Comparison of ENCODE assay signal across 22 mouse cellular contexts in the genomic region with DNA sequence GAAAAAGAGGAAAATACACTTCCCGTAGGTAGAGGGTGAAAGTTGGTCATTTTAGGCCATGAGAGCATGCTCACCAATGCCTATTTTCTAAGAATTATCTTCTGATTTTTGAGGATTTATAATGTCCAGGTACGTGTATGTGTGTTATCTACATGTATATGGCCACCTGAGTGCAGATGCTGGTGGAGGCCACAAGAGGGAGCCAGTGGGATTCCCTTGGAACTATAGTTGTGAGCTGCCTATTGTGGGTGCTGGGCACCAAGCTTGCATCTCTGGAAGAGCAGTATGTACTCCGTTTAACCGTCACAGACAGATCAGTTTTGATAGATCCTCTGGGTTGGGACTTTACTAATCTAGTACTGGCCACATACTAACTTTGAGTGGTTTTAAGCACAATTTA.
A peak's percentile ranks its signal among the peaks of the same experiment; 100 is the strongest.
DNase-seq lines count a peak whose midpoint lies in the region; ATAC-seq and TF ChIP-seq lines count a peak whose summit lies in the region.
"Had no signal": no experiment of that assay in that cellular context is flagged by ENCODE, and none has a peak within 500 bp of the region (broad histone marks: within the 10 kb centered on the region; RNA-seq: fewer than 3 reads in every experiment).

No protein-coding gene starts in this region.

- WGBS in hindbrain, postnatal 0 days: 92% methylated on average over 4 of the region's 4 CpGs
- 90% methylated on average over 4 of the region's 4 CpGs for WGBS in hindbrain, embryonic 11.5 days
- WGBS in midbrain, postnatal 0 days: 93% methylated on average over 4 of the region's 4 CpGs
- WGBS in midbrain, embryonic 11.5 days: 86% methylated on average over 4 of the region's 4 CpGs
- WGBS in hindbrain, embryonic 13.5 days: 89% methylated on average over 4 of the region's 4 CpGs

- H3K36me3 ChIP-seq in hindbrain, postnatal 0 days (ENCODE audit: insufficient read depth, low read length): no peaks in the 10 kb centered on the region
- no peaks in the 10 kb centered on the region for H3K36me3 ChIP-seq in hindbrain, embryonic 11.5 days (ENCODE audit: control insufficient read depth, insufficient read depth, low read length)
- H3K36me3 ChIP-seq in midbrain, postnatal 0 days (ENCODE audit: insufficient read depth, low read length): no peaks in the 10 kb centered on the region
- no peaks in the 10 kb centered on the region for H3K36me3 ChIP-seq in midbrain, embryonic 11.5 days (ENCODE audit: control insufficient read depth, insufficient read depth, low read length)
- H3K36me3 ChIP-seq in hindbrain, embryonic 13.5 days: no peaks in the 10 kb centered on the region
- H3K36me3 ChIP-seq: forebrain, embryonic 10.5 days; G1E; intestine, embryonic 15.5 days had no signal

- 0 out of 2 replicates have a peak, but pooled peaks have one; percentile 13 for TF ChIP-seq CTCF in hindbrain, postnatal 0 days (IDR thresholded peaks at IDR 0.05; ENCODE audit: low read depth)
- 0 out of 2 replicates have a peak, but pooled peaks have one; percentile 18 for TF ChIP-seq CTCF in midbrain, postnatal 0 days (IDR thresholded peaks at IDR 0.05)

- no peak overlapping the region for H3K4me3 ChIP-seq in hindbrain, postnatal 0 days (ENCODE audit: low read length)
- no peak overlapping the region for H3K4me3 ChIP-seq in hindbrain, embryonic 11.5 days (ENCODE audit: low read depth, low read length)
- no peak overlapping the region for H3K4me3 ChIP-seq in midbrain, postnatal 0 days (ENCODE audit: low read depth, low read length)
- no peak overlapping the region for H3K4me3 ChIP-seq in midbrain, embryonic 11.5 days (ENCODE audit: low read depth, low read length)
- no peak overlapping the region for H3K4me3 ChIP-seq in hindbrain, embryonic 13.5 days
- H3K4me3 ChIP-seq: forebrain, embryonic 10.5 days; forebrain, embryonic 13.5 days; gastrocnemius, adult 2 months; intestine, embryonic 15.5 days had no signal

- H3K4me1 ChIP-seq in hindbrain, postnatal 0 days (ENCODE audit: insufficient read depth, low read length): no peaks in the 10 kb centered on the region
- H3K4me1 ChIP-seq in hindbrain, embryonic 11.5 days (replicated peaks; ENCODE audit: control insufficient read depth, insufficient read depth, low read length): no peaks in the 10 kb centered on the region
- H3K4me1 ChIP-seq in midbrain, postnatal 0 days (ENCODE audit: insufficient read depth, low read length): no peaks in the 10 kb centered on the region
- no peaks in the 10 kb centered on the region for H3K4me1 ChIP-seq in midbrain, embryonic 11.5 days (ENCODE audit: control insufficient read depth, insufficient read depth, low read length)
- no peaks in the 10 kb centered on the region for H3K4me1 ChIP-seq in hindbrain, embryonic 13.5 days (replicated peaks)
- H3K4me1 ChIP-seq: forebrain, embryonic 10.5 days; forebrain, embryonic 13.5 days; intestine, embryonic 15.5 days had no signal

- ATAC-seq in hindbrain, postnatal 0 days: no peak
- no peak for ATAC-seq in hindbrain, embryonic 11.5 days (ENCODE audit: low FRiP score)
- no peak for ATAC-seq in midbrain, postnatal 0 days (ENCODE audit: low FRiP score)
- ATAC-seq in midbrain, embryonic 11.5 days (ENCODE audit: low FRiP score): no peak
- no peak for ATAC-seq in inflammation-experienced regulatory T-cells, adult 6 months
- ATAC-seq in hindbrain, embryonic 13.5 days (ENCODE audit: low FRiP score): no peak
- ATAC-seq: forebrain, embryonic 13.5 days; forebrain, postnatal 0 days; intestine, embryonic 15.5 days had no signal

- no peaks in the 10 kb centered on the region for H3K9me3 ChIP-seq in hindbrain, postnatal 0 days (ENCODE audit: low read length)
- H3K9me3 ChIP-seq in hindbrain, embryonic 11.5 days (ENCODE audit: control insufficient read depth, low read length): no peaks in the 10 kb centered on the region
- no peaks in the 10 kb centered on the region for H3K9me3 ChIP-seq in midbrain, postnatal 0 days (ENCODE audit: low read length)
- H3K9me3 ChIP-seq in midbrain, embryonic 11.5 days (ENCODE audit: control insufficient read depth, low read length): no peaks in the 10 kb centered on the region; the same call in 1 of the 2 replicates
- H3K9me3 ChIP-seq in hindbrain, embryonic 13.5 days: no peaks in the 10 kb centered on the region
- H3K9me3 ChIP-seq: forebrain, embryonic 10.5 days; intestine, embryonic 15.5 days had no signal

- no peak for DNase-seq in hindbrain, postnatal 0 days (ENCODE audit: low spot score)
- no peak for DNase-seq in hindbrain, embryonic 11.5 days (ENCODE audit: low spot score)
- no peak for DNase-seq in midbrain, postnatal 0 days (ENCODE audit: low spot score)
- DNase-seq in midbrain, embryonic 11.5 days (ENCODE audit: low spot score, missing footprints): no peak
- peak; percentile 27 for DNase-seq in ES-CJ7 (ENCODE audit: low read depth, low spot score)
- peak; percentile 67 for DNase-seq in R1 (ENCODE audit: low read depth, low spot score)
- DNase-seq: adrenal gland, postnatal 10 days; adrenal gland, postnatal 36 days; cerebellum, adult 18-20 months; cerebellum, adult 9-10 months; cerebellum, postnatal 14 days; forebrain, postnatal 0 days; gastrocnemius, adult 2 months; gastrocnemius, postnatal 14 days had no signal

- H3K27me3 ChIP-seq in hindbrain, postnatal 0 days (ENCODE audit: insufficient read depth, low read length): no peaks in the 10 kb centered on the region
- H3K27me3 ChIP-seq in hindbrain, embryonic 11.5 days (ENCODE audit: control insufficient read depth, insufficient read depth, low read length): no peaks in the 10 kb centered on the region
- H3K27me3 ChIP-seq in midbrain, postnatal 0 days (ENCODE audit: insufficient read depth, low read length): no peaks in the 10 kb centered on the region
- H3K27me3 ChIP-seq in midbrain, embryonic 11.5 days (ENCODE audit: control insufficient read depth, insufficient read depth, low read length): no peaks in the 10 kb centered on the region
- no peaks in the 10 kb centered on the region for H3K27me3 ChIP-seq in hindbrain, embryonic 13.5 days
- H3K27me3 ChIP-seq: forebrain, embryonic 13.5 days; intestine, embryonic 15.5 days had no signal

- H3K9ac ChIP-seq in hindbrain, postnatal 0 days (replicated peaks; ENCODE audit: low read length): no peak overlapping the region
- H3K9ac ChIP-seq in hindbrain, embryonic 11.5 days (ENCODE audit: low read depth, low read length): no peak overlapping the region
- H3K9ac ChIP-seq in midbrain, postnatal 0 days (replicated peaks; ENCODE audit: low read length, poor library complexity, severe bottlenecking): no peak overlapping the region
- H3K9ac ChIP-seq in midbrain, embryonic 11.5 days (ENCODE audit: low read length): no peak overlapping the region
- H3K9ac ChIP-seq in hindbrain, embryonic 13.5 days: no peak overlapping the region
- H3K9ac ChIP-seq: forebrain, embryonic 13.5 days; forebrain, postnatal 0 days; hindbrain, embryonic 14.5 days; intestine, embryonic 15.5 days had no signal

- no peak overlapping the region for H3K27ac ChIP-seq in hindbrain, postnatal 0 days
- no peak overlapping the region for H3K27ac ChIP-seq in hindbrain, embryonic 11.5 days (ENCODE audit: low read depth, low read length)
- no peak overlapping the region for H3K27ac ChIP-seq in midbrain, postnatal 0 days (ENCODE audit: low read depth, low read length)
- no peak overlapping the region for H3K27ac ChIP-seq in midbrain, embryonic 11.5 days (ENCODE audit: low read depth, low read length)
- no peak overlapping the region for H3K27ac ChIP-seq in hindbrain, embryonic 13.5 days
- H3K27ac ChIP-seq: forebrain, embryonic 10.5 days; forebrain, embryonic 13.5 days; gastrocnemius, adult 2 months; hindbrain, embryonic 14.5 days; intestine, embryonic 15.5 days had no signal

- H3K4me2 ChIP-seq in hindbrain, postnatal 0 days (ENCODE audit: low read depth, low read length): no peak overlapping the region
- H3K4me2 ChIP-seq in hindbrain, embryonic 11.5 days (replicated peaks; ENCODE audit: low read depth, low read length): no peak overlapping the region
- H3K4me2 ChIP-seq in midbrain, postnatal 0 days (ENCODE audit: low read depth, low read length, poor library complexity, severe bottlenecking): no peak overlapping the region
- H3K4me2 ChIP-seq in midbrain, embryonic 11.5 days: no peak overlapping the region
- no peak overlapping the region for H3K4me2 ChIP-seq in hindbrain, embryonic 13.5 days
- H3K4me2 ChIP-seq: forebrain, embryonic 13.5 days; heart, embryonic 11.5 days; hindbrain, embryonic 14.5 days; intestine, embryonic 15.5 days had no signal

Comparison
In these comparisons a context has a peak if more than half of its experiments do, and no peak if none do; other contexts are left out.
1. DNase-seq: peak in ES-CJ7 (single experiment) and R1 (single experiment); none in hindbrain, postnatal 0 days (single experiment), hindbrain, embryonic 11.5 days (single experiment), midbrain, postnatal 0 days (single experiment) and midbrain, embryonic 11.5 days (single experiment).